In the genomic region with DNA sequence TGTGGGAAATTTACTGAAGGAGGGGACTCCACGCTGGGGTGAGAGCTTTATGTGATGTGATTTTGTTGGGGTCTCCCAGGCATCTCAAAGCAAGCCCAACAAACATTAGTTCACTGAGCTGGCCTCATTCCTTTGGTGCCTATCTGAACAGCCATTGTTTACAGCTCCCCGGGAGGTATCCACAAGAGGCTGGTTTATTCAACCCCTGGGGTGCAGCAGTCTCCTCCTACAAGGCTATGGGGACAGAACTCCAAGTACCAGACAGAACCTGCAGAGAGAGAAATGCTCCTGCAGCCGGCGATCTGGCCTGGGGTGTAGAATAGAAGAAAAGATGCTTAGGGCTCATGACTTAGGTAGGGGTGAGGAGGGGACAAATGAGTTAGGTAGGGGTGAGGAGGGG, we compare ENCODE assay signal across 13 mouse cellular contexts. TPM values are rescaled to one million over a fixed set of nuclear protein-coding genes. Genes with fewer than 3 reads are reported as not detected.
DNase-seq lines count a peak whose midpoint lies in the region; ATAC-seq lines count a peak whose summit lies in the region.
"Had no signal": no experiment of that assay in that cellular context is flagged by ENCODE, and none has a peak within 500 bp of the region (broad histone marks: within the 10 kb centered on the region; RNA-seq: fewer than 3 reads in every experiment).

No protein-coding gene starts in this region.

- no peak overlapping the region for H3K4me3 ChIP-seq in heart, embryonic 14.5 days (ENCODE audit: control insufficient read depth in 1 of 2, insufficient read depth in 1 of 2, low read depth in 1 of 2, low read length in 2 of 2)
- no peak overlapping the region for H3K4me3 ChIP-seq in embryonic facial prominence, embryonic 12.5 days
- no peak overlapping the region for H3K4me3 ChIP-seq in hindbrain, embryonic 10.5 days
- no peak overlapping the region for H3K4me3 ChIP-seq in midbrain, embryonic 13.5 days (replicated peaks)
- no peak overlapping the region for H3K4me3 ChIP-seq in kidney, embryonic 14.5 days (ENCODE audit: low read length)
- H3K4me3 ChIP-seq: erythroblast, embryonic 14.5 days had no signal

- H3K4me2 ChIP-seq in heart, embryonic 14.5 days (ENCODE audit: low read length): no peak overlapping the region
- no peak overlapping the region for H3K4me2 ChIP-seq in embryonic facial prominence, embryonic 12.5 days (replicated peaks)
- no peak overlapping the region for H3K4me2 ChIP-seq in midbrain, embryonic 13.5 days (replicated peaks)
- H3K4me2 ChIP-seq in kidney, embryonic 14.5 days (replicated peaks; ENCODE audit: low read depth, low read length): no peak overlapping the region

- no peaks in the 10 kb centered on the region for H3K9me3 ChIP-seq in heart, embryonic 14.5 days (ENCODE audit: control insufficient read depth, low read length)
- H3K9me3 ChIP-seq in embryonic facial prominence, embryonic 12.5 days: no peaks in the 10 kb centered on the region
- no peaks in the 10 kb centered on the region for H3K9me3 ChIP-seq in hindbrain, embryonic 10.5 days
- H3K9me3 ChIP-seq in midbrain, embryonic 13.5 days: no peaks in the 10 kb centered on the region
- no peaks in the 10 kb centered on the region for H3K9me3 ChIP-seq in kidney, embryonic 14.5 days (ENCODE audit: control insufficient read depth, low read length)

- H3K27ac ChIP-seq in heart, embryonic 14.5 days (replicated peaks in 1 of 2; ENCODE audit: control insufficient read depth in 1 of 2, insufficient read depth in 1 of 2, low read depth in 2 of 2, low read length in 2 of 2): peak overlapping the region; percentile 74 to 90; a peak in 3 of 4 replicates
- peak overlapping the region; percentile 96 for H3K27ac ChIP-seq in embryonic facial prominence, embryonic 12.5 days
- peak overlapping the region; percentile 95 for H3K27ac ChIP-seq in hindbrain, embryonic 10.5 days
- H3K27ac ChIP-seq in midbrain, embryonic 13.5 days: peak overlapping the region; percentile 96
- no peak overlapping the region for H3K27ac ChIP-seq in kidney, embryonic 14.5 days (ENCODE audit: low read depth, low read length)
- H3K27ac ChIP-seq: liver, embryonic 14.5 days had no signal

- DNase-seq in heart, postnatal 36 days: no peak
- DNase-seq in hindbrain, embryonic 10.5 days (ENCODE audit: low spot score): no peak
- no peak for DNase-seq in testis, postnatal 10 days (ENCODE audit: low spot score)
- DNase-seq: adrenal gland, adult 2 months; gastrocnemius, postnatal 14 days; lung, postnatal 4 days had no signal

- no peaks in the 10 kb centered on the region for H3K36me3 ChIP-seq in heart, embryonic 14.5 days (ENCODE audit: control insufficient read depth, insufficient read depth, low read length)
- H3K36me3 ChIP-seq in embryonic facial prominence, embryonic 12.5 days: no peaks in the 10 kb centered on the region
- no peaks in the 10 kb centered on the region for H3K36me3 ChIP-seq in hindbrain, embryonic 10.5 days
- H3K36me3 ChIP-seq in midbrain, embryonic 13.5 days: no peaks in the 10 kb centered on the region
- H3K36me3 ChIP-seq in kidney, embryonic 14.5 days (ENCODE audit: control insufficient read depth, insufficient read depth, low read length): no peaks in the 10 kb centered on the region

- intact Hi-C loops in heart, postnatal 36 days (cut with DNase I): no loop called here

- WGBS in heart, embryonic 14.5 days: 44% methylated on average over 4 of the region's 4 CpGs
- WGBS in embryonic facial prominence, embryonic 12.5 days: 20% methylated on average over 4 of the region's 4 CpGs
- WGBS in hindbrain, embryonic 10.5 days: 12% methylated on average over 4 of the region's 4 CpGs
- WGBS in midbrain, embryonic 13.5 days: 18% methylated on average over 4 of the region's 4 CpGs
- 46% methylated on average over 4 of the region's 4 CpGs for WGBS in kidney, embryonic 14.5 days

- H3K9ac ChIP-seq in heart, embryonic 14.5 days (ENCODE audit: low read length): 0 out of 2 replicates have a peak overlapping the region, but pooled peaks have one; percentile 16
- no peak overlapping the region for H3K9ac ChIP-seq in embryonic facial prominence, embryonic 12.5 days
- no peak overlapping the region for H3K9ac ChIP-seq in midbrain, embryonic 13.5 days (replicated peaks)
- H3K9ac ChIP-seq in kidney, embryonic 14.5 days (ENCODE audit: low read depth, low read length): no peak overlapping the region
- H3K9ac ChIP-seq: liver, embryonic 14.5 days had no signal

- no peak for ATAC-seq in heart, embryonic 14.5 days (ENCODE audit: insufficient number of reproducible peaks, insufficient read depth, low FRiP score, low read depth)
- ATAC-seq in embryonic facial prominence, embryonic 12.5 days (ENCODE audit: insufficient number of reproducible peaks, insufficient read depth, low FRiP score, low TSS enrichment): no peak
- ATAC-seq in midbrain, embryonic 13.5 days: no peak
- ATAC-seq in kidney, embryonic 14.5 days (ENCODE audit: low FRiP score, low TSS enrichment): no peak

- H3K27me3 ChIP-seq in heart, embryonic 14.5 days (ENCODE audit: control insufficient read depth, insufficient read depth, low read length): no peaks in the 10 kb centered on the region
- H3K27me3 ChIP-seq in embryonic facial prominence, embryonic 12.5 days: no peaks in the 10 kb centered on the region
- H3K27me3 ChIP-seq in hindbrain, embryonic 10.5 days (ENCODE audit: insufficient read depth, poor library complexity, severe bottlenecking): no peaks in the 10 kb centered on the region
- no peaks in the 10 kb centered on the region for H3K27me3 ChIP-seq in midbrain, embryonic 13.5 days
- H3K27me3 ChIP-seq in kidney, embryonic 14.5 days (ENCODE audit: control insufficient read depth, insufficient read depth, low read length): no peaks in the 10 kb centered on the region

- peaks cover 51 to 55% of the 10 kb centered on the region in 2 experiments for H3K4me1 ChIP-seq in heart, embryonic 14.5 days (ENCODE audit: control insufficient read depth in 2 of 2, insufficient read depth in 2 of 2, low read length in 2 of 2)
- peaks cover 68% of the 10 kb centered on the region for H3K4me1 ChIP-seq in embryonic facial prominence, embryonic 12.5 days
- peaks cover 74% of the 10 kb centered on the region for H3K4me1 ChIP-seq in hindbrain, embryonic 10.5 days (replicated peaks)
- H3K4me1 ChIP-seq in midbrain, embryonic 13.5 days (replicated peaks): peaks cover 53% of the 10 kb centered on the region
- peaks cover 43% of the 10 kb centered on the region for H3K4me1 ChIP-seq in kidney, embryonic 14.5 days (ENCODE audit: control insufficient read depth, insufficient read depth, low read length)

RNA-seq across cellular contexts. Expression of gene Shisal2a, which starts 24.7 kb away (rescaled TPM):
- polyA plus RNA-seq in heart, embryonic 14.5 days (2014; fragmentation: Nextera tagmentation; extraction: Ambion mirVana): 1.1 and 2.0 TPM in 2 replicates
- not detected for total RNA-seq in heart, postnatal 36 days (2021)
- 13.3 and 14.4 TPM in 2 replicates for polyA plus RNA-seq in embryonic facial prominence, embryonic 12.5 days (2016; fragmentation: Nextera tagmentation; extraction: Ambion mirVana)
- 1.1 and 2.4 TPM in 2 replicates for polyA plus RNA-seq in hindbrain, embryonic 10.5 days (2016; fragmentation: Nextera tagmentation; extraction: Ambion mirVana)
- 4.5 and 5.9 TPM in 2 replicates for polyA plus RNA-seq in midbrain, embryonic 13.5 days (2015; fragmentation: Nextera tagmentation; extraction: Ambion mirVana)
- polyA plus RNA-seq in kidney, embryonic 14.5 days (2014; fragmentation: Nextera tagmentation; extraction: Ambion mirVana): 0.92 and 0.96 TPM in 2 replicates
- total RNA-seq: gastrocnemius, postnatal 14 days; left cerebral cortex, postnatal 10 days had no signal
- polyA plus RNA-seq: erythroblast, embryonic 14.5 days had no signal

RNA-seq across cellular contexts. Expression of gene Coa7, which starts 30.6 kb away (rescaled TPM):
- 47.4 and 48.9 TPM in 2 replicates for polyA plus RNA-seq in heart, embryonic 14.5 days (2014; fragmentation: Nextera tagmentation; extraction: Ambion mirVana)
- total RNA-seq in heart, postnatal 36 days (2021): 10 to 100 TPM; 31.8 to 38.1 TPM
- polyA plus RNA-seq in embryonic facial prominence, embryonic 12.5 days (2016; fragmentation: Nextera tagmentation; extraction: Ambion mirVana): 55.6 and 58.0 TPM in 2 replicates
- 65.2 and 68.6 TPM in 2 replicates for polyA plus RNA-seq in hindbrain, embryonic 10.5 days (2016; fragmentation: Nextera tagmentation; extraction: Ambion mirVana)
- polyA plus RNA-seq in midbrain, embryonic 13.5 days (2015; fragmentation: Nextera tagmentation; extraction: Ambion mirVana): 49.5 and 50.5 TPM in 2 replicates
- 58.1 and 67.7 TPM in 2 replicates for polyA plus RNA-seq in kidney, embryonic 14.5 days (2014; fragmentation: Nextera tagmentation; extraction: Ambion mirVana)

RNA-seq across cellular contexts. Expression of gene Gpx7, which starts 48.3 kb away (rescaled TPM):
- 57.7 and 68.5 TPM in 2 replicates for polyA plus RNA-seq in heart, embryonic 14.5 days (2014; fragmentation: Nextera tagmentation; extraction: Ambion mirVana)
- total RNA-seq in heart, postnatal 36 days (2021): 1 to 10 TPM; 8.9 to 9.9 TPM
- 62.7 and 67.1 TPM in 2 replicates for polyA plus RNA-seq in embryonic facial prominence, embryonic 12.5 days (2016; fragmentation: Nextera tagmentation; extraction: Ambion mirVana)
- 45.9 and 56.0 TPM in 2 replicates for polyA plus RNA-seq in hindbrain, embryonic 10.5 days (2016; fragmentation: Nextera tagmentation; extraction: Ambion mirVana)
- 24.7 and 26.2 TPM in 2 replicates for polyA plus RNA-seq in midbrain, embryonic 13.5 days (2015; fragmentation: Nextera tagmentation; extraction: Ambion mirVana)
- polyA plus RNA-seq in kidney, embryonic 14.5 days (2014; fragmentation: Nextera tagmentation; extraction: Ambion mirVana): 52.1 and 56.2 TPM in 2 replicates
- polyA plus RNA-seq: erythroblast, embryonic 14.5 days had no signal

RNA-seq across cellular contexts. Expression of gene Zyg11b, which starts 57.6 kb away (rescaled TPM):
- polyA plus RNA-seq in heart, embryonic 14.5 days (2014; fragmentation: Nextera tagmentation; extraction: Ambion mirVana): 10.3 and 10.7 TPM in 2 replicates
- 10 to 100 TPM; 37.8 to 39.9 TPM for total RNA-seq in heart, postnatal 36 days (2021)
- polyA plus RNA-seq in embryonic facial prominence, embryonic 12.5 days (2016; fragmentation: Nextera tagmentation; extraction: Ambion mirVana): 18.4 and 20.5 TPM in 2 replicates
- polyA plus RNA-seq in hindbrain, embryonic 10.5 days (2016; fragmentation: Nextera tagmentation; extraction: Ambion mirVana): 13.0 and 17.0 TPM in 2 replicates
- polyA plus RNA-seq in midbrain, embryonic 13.5 days (2015; fragmentation: Nextera tagmentation; extraction: Ambion mirVana): 30.3 and 30.9 TPM in 2 replicates
- 9.4 and 17.2 TPM in 2 replicates for polyA plus RNA-seq in kidney, embryonic 14.5 days (2014; fragmentation: Nextera tagmentation; extraction: Ambion mirVana)
